Mouse (Mus musculus) heart, postnatal 0 days (tissue): ENCODE data around the gene Hnf4a.

Experiments used
- CTCF ChIP-seq: IDR thresholded peaks from 2 replicates; pipeline ENCODE4 v1.5.1; 2016; ENCODE audit warnings: antibody characterized with exemption, control low read depth, low read depth
- EP300 ChIP-seq: IDR thresholded peaks from 2 replicates; pipeline ENCODE4 v1.6.1; 2016; ENCODE audit warnings: antibody characterized with exemption, low read depth

GRCm38 (mm10) chr2:163601712-163602100, 95.1 kb downstream of the Hnf4a start:
- TF ChIP-seq CTCF (no peak), EP300 (no peak)
